Mouse (Mus musculus) layer of hippocampus, adult 8-10 months (tissue): ENCODE measurements around the gene Sh3yl1. TPM values are rescaled to one million over a fixed set of nuclear protein-coding genes. Genes with fewer than 3 reads are reported as not detected.

ENCODE experiments used
- DNase-seq, 2 experiments: peaks; one replicate each; pipeline ENCODE4 v3.0.0; 2022; ENCODE audit warnings: low spot score in 2 of 2
- total RNA-seq, 4 experiments: library from RNA; stranded (reverse); gene quantifications; 2 replicates each; pipeline ENCODE4 v1.2.4; 2022

Gene Sh3yl1
- total RNA-seq, 4 experiments from 2014 or later, result 10.6 to 13.5 (median 12.2) TPM

- DNase-seq, result no peak
These were observed 31.9 kb downstream of the Sh3yl1 start for GRCm38 (mm10) chr12:30943057-30943986.

DNA sequence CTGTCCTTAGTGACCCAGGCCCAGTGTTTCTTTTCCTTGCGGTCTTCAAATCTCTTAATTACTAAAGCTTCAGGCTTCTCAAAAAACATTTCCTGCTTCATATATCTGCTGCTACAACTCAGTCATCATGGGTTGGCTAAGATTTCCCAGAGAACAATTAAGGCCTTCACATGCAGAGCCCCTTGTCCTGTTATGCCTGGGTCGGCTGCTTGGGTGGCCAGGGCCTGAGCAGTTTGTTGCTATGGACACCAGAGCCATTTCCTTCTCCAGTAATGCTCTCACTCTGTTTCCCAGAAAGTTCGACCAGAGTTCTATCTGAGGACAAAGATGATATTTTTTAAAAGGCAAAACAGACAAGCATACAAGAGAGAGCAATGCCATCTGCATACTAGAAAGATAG is 32.7 kb downstream of the Sh3yl1 start:
- no peak for DNase-seq

GRCm38 (mm10) chr12:30970700-30971099 is 59.2 kb downstream of the Sh3yl1 start:
- DNase-seq, result no peak

- DNase-seq, result no peak
These were observed 92.3 kb downstream of the Sh3yl1 start for GRCm38 (mm10) chr12:31003795-31004194.

DNA sequence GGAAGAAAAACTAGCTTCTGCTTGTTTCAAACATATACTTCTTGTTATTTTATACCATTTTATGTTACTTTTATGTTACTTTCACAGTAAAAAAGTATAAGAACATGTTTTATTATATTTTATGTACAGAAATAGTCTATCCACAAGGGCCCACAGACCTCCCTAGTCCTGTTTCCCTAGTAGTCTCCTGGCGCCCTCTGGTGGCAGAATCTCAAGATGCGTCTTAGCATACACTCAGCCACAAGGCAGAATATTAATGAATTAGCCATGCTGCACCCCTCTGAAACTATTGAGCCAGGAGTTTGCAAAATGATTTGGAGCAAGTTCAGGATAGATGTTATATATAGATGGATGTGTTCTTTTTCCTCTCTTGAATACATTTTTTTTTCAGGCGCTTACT is 93.5 kb downstream of the Sh3yl1 start:
- peak; percentile 15 to 67 for DNase-seq

GRCm38 (mm10) chr12:31008171-31008570 is 96.7 kb downstream of the Sh3yl1 start:
- peak; percentile 5 to 13 for DNase-seq

Other genes starting within 250 kb of the Sh3yl1 start
- gene Alkal2, start 27.3 kb upstream of the Sh3yl1 start, total RNA-seq, result 1 to 10 TPM; 2.1 to 6.7 (median 3.1) TPM
- 10 to 100 TPM; 51.9 to 62.4 (median 56.0) TPM for gene Acp1, start 79 bp upstream of the Sh3yl1 start, total RNA-seq
- under 1 TPM in 2 of 4 experiments, not detected in 2; 0.09 to 0.17 TPM for gene Fam110c, start 162.2 kb downstream of the Sh3yl1 start, total RNA-seq